Mouse (Mus musculus): ENCODE results near the gene Ubac2. TPM values are rescaled to one million over a fixed set of nuclear protein-coding genes. Genes with fewer than 3 reads are reported as not detected.

The Ubac2 gene
- total RNA-seq (2014; rRNA removed) (39.8 and 43.6 TPM in 2 replicates), polyA plus RNA-seq (2015; fragmentation: Nextera tagmentation; extraction: Ambion mirVana) (50.9 and 51.7 TPM in 2 replicates)

GRCm38 (mm10) chr14:121878176-121878858 lies at the start of gene Ubac2:
Ubac2 (plus strand) TSS chr14:121878620.
- Histone ChIP-seq H3K4me3 (ENCODE audit: low read depth, low read length) (peak within 1 kb of the TSS; percentile 74), H3K27me3 (ENCODE audit: insufficient read depth, low read length) (no peaks in the 10 kb centered on the region), H3K9ac (replicated peaks; ENCODE audit: low read length, poor library complexity, severe bottlenecking) (peak within 1 kb of the TSS; percentile 84), H3K36me3 (ENCODE audit: insufficient read depth, low read length) (no peaks in the 10 kb centered on the region), H3K9me3 (ENCODE audit: low read length) (no peaks in the 10 kb centered on the region), H3K27ac (ENCODE audit: low read depth, low read length) (peak within 1 kb of the TSS; percentile 60), H3K4me1 (ENCODE audit: insufficient read depth, low read length) (no peaks in the 10 kb centered on the region; the same call in 1 of the 2 replicates), H3K4me2 (ENCODE audit: low read depth, low read length, poor library complexity, severe bottlenecking) (peak within 1 kb of the TSS; percentile 93)
- peak; percentile 99 for DNase-seq (ENCODE audit: low spot score)
- TF ChIP-seq CTCF (IDR thresholded peaks at IDR 0.05): peak; percentile 37; the same call in 1 of the 2 replicates
- WGBS: under 1% methylated on average over 49 of the region's 61 CpGs
- ATAC-seq (ENCODE audit: low FRiP score): peak; percentile 99

GRCm38 (mm10) chr14:121829816-121830442 lies 48.5 kb upstream of the Ubac2 start:
- no peak for TF ChIP-seq CTCF (IDR thresholded peaks at IDR 0.05)
- no peaks in the 10 kb centered on the region for H3K36me3 ChIP-seq (ENCODE audit: insufficient read depth, low read length)
- no peak overlapping the region for H3K9ac ChIP-seq (replicated peaks; ENCODE audit: low read length, poor library complexity, severe bottlenecking)
- H3K4me2 ChIP-seq (ENCODE audit: low read depth, low read length, poor library complexity, severe bottlenecking): no peak overlapping the region
- no peaks in the 10 kb centered on the region for H3K4me1 ChIP-seq (ENCODE audit: insufficient read depth, low read length)
- H3K27me3 ChIP-seq (ENCODE audit: insufficient read depth, low read length): no peaks in the 10 kb centered on the region
- H3K9me3 ChIP-seq (ENCODE audit: low read length): peaks cover 9% of the 10 kb centered on the region; the same call in 1 of the 2 replicates
- no peak overlapping the region for H3K4me3 ChIP-seq (ENCODE audit: low read depth, low read length)
- no peak for ATAC-seq (ENCODE audit: low FRiP score)
- no peak for DNase-seq (ENCODE audit: low spot score)
- H3K27ac ChIP-seq (ENCODE audit: low read depth, low read length): no peak overlapping the region
- WGBS: 91% methylated on average over 4 of the region's 4 CpGs

- Histone ChIP-seq H3K36me3 (ENCODE audit: insufficient read depth, low read length) (no peaks in the 10 kb centered on the region), H3K9me3 (ENCODE audit: low read length) (peaks cover 9% of the 10 kb centered on the region; the same call in 1 of the 2 replicates), H3K4me2 (ENCODE audit: low read depth, low read length, poor library complexity, severe bottlenecking) (no peak overlapping the region), H3K4me3 (ENCODE audit: low read depth, low read length) (no peak overlapping the region), H3K9ac (replicated peaks; ENCODE audit: low read length, poor library complexity, severe bottlenecking) (no peak overlapping the region), H3K27me3 (ENCODE audit: insufficient read depth, low read length) (no peaks in the 10 kb centered on the region), H3K4me1 (ENCODE audit: insufficient read depth, low read length) (no peaks in the 10 kb centered on the region), H3K27ac (ENCODE audit: low read depth, low read length) (no peak overlapping the region)
- ATAC-seq (ENCODE audit: low FRiP score) (no peak), DNase-seq (ENCODE audit: low spot score) (peak; percentile 28)
- TF ChIP-seq CTCF (IDR thresholded peaks at IDR 0.05): no peak
- WGBS: 90% methylated on average over 2 of the region's 2 CpGs
These were observed 45.4 kb upstream of the Ubac2 start for GRCm38 (mm10) chr14:121833001-121833520.

- Histone ChIP-seq H3K4me3 (ENCODE audit: low read depth, low read length) (no peak overlapping the region), H3K36me3 (ENCODE audit: insufficient read depth, low read length) (no peaks in the 10 kb centered on the region), H3K4me1 (ENCODE audit: insufficient read depth, low read length) (no peaks in the 10 kb centered on the region), H3K27ac (ENCODE audit: low read depth, low read length) (no peak overlapping the region), H3K9ac (replicated peaks; ENCODE audit: low read length, poor library complexity, severe bottlenecking) (no peak overlapping the region), H3K27me3 (ENCODE audit: insufficient read depth, low read length) (no peaks in the 10 kb centered on the region), H3K9me3 (ENCODE audit: low read length) (peaks cover 10% of the 10 kb centered on the region; the same call in 1 of the 2 replicates), H3K4me2 (ENCODE audit: low read depth, low read length, poor library complexity, severe bottlenecking) (no peak overlapping the region)
- ATAC-seq (ENCODE audit: low FRiP score) (no peak), DNase-seq (ENCODE audit: low spot score) (no peak)
- no peak for TF ChIP-seq CTCF (IDR thresholded peaks at IDR 0.05)
- 90% methylated on average over 4 of the region's 4 CpGs for WGBS
These were observed 40.3 kb upstream of the Ubac2 start for GRCm38 (mm10) chr14:121838161-121838560.

GRCm38 (mm10) chr14:121840217-121840616 lies 38.2 kb upstream of the Ubac2 start:
- no peak overlapping the region for H3K4me3 ChIP-seq (ENCODE audit: low read depth, low read length)
- H3K27me3 ChIP-seq (ENCODE audit: insufficient read depth, low read length): no peaks in the 10 kb centered on the region
- no peak overlapping the region for H3K4me2 ChIP-seq (ENCODE audit: low read depth, low read length, poor library complexity, severe bottlenecking)
- H3K9me3 ChIP-seq (ENCODE audit: low read length): peaks cover 10% of the 10 kb centered on the region; the same call in 1 of the 2 replicates
- H3K9ac ChIP-seq (replicated peaks; ENCODE audit: low read length, poor library complexity, severe bottlenecking): no peak overlapping the region
- H3K4me1 ChIP-seq (ENCODE audit: insufficient read depth, low read length): no peaks in the 10 kb centered on the region
- no peaks in the 10 kb centered on the region for H3K36me3 ChIP-seq (ENCODE audit: insufficient read depth, low read length)
- no peak for DNase-seq (ENCODE audit: low spot score)
- TF ChIP-seq CTCF (IDR thresholded peaks at IDR 0.05): no peak
- WGBS: 89% methylated on average over 8 of the region's 8 CpGs
- no peak overlapping the region for H3K27ac ChIP-seq (ENCODE audit: low read depth, low read length)
- ATAC-seq (ENCODE audit: low FRiP score): no peak

- no peak for TF ChIP-seq CTCF (IDR thresholded peaks at IDR 0.05)
- H3K36me3 ChIP-seq (ENCODE audit: insufficient read depth, low read length): no peaks in the 10 kb centered on the region
- no peaks in the 10 kb centered on the region for H3K9me3 ChIP-seq (ENCODE audit: low read length)
- no peaks in the 10 kb centered on the region for H3K27me3 ChIP-seq (ENCODE audit: insufficient read depth, low read length)
- no peak for ATAC-seq (ENCODE audit: low FRiP score)
- no peak overlapping the region for H3K27ac ChIP-seq (ENCODE audit: low read depth, low read length)
- no peak overlapping the region for H3K4me3 ChIP-seq (ENCODE audit: low read depth, low read length)
- no peak overlapping the region for H3K4me2 ChIP-seq (ENCODE audit: low read depth, low read length, poor library complexity, severe bottlenecking)
- no peak overlapping the region for H3K9ac ChIP-seq (replicated peaks; ENCODE audit: low read length, poor library complexity, severe bottlenecking)
- DNase-seq (ENCODE audit: low spot score): no peak
- WGBS: 44% methylated on average over 8 of the region's 8 CpGs
- no peaks in the 10 kb centered on the region for H3K4me1 ChIP-seq (ENCODE audit: insufficient read depth, low read length)
These were observed 33.9 kb upstream of the Ubac2 start for GRCm38 (mm10) chr14:121844486-121844885.
